Mouse (Mus musculus): Measurements from ENCODE around the gene Slc30a4. TPM values are rescaled to one million over a fixed set of nuclear protein-coding genes. Genes with fewer than 3 reads are reported as not detected.

Slc30a4 gene
- polyA plus RNA-seq (2014; fragmentation: Illumina TruSeq; extraction: RNeasy Lipid Tissue Mini Kit (QIAGEN cat#74804); ENCODE audit: low read depth, low replicate concordance) = 8.0 TPM

DNA sequence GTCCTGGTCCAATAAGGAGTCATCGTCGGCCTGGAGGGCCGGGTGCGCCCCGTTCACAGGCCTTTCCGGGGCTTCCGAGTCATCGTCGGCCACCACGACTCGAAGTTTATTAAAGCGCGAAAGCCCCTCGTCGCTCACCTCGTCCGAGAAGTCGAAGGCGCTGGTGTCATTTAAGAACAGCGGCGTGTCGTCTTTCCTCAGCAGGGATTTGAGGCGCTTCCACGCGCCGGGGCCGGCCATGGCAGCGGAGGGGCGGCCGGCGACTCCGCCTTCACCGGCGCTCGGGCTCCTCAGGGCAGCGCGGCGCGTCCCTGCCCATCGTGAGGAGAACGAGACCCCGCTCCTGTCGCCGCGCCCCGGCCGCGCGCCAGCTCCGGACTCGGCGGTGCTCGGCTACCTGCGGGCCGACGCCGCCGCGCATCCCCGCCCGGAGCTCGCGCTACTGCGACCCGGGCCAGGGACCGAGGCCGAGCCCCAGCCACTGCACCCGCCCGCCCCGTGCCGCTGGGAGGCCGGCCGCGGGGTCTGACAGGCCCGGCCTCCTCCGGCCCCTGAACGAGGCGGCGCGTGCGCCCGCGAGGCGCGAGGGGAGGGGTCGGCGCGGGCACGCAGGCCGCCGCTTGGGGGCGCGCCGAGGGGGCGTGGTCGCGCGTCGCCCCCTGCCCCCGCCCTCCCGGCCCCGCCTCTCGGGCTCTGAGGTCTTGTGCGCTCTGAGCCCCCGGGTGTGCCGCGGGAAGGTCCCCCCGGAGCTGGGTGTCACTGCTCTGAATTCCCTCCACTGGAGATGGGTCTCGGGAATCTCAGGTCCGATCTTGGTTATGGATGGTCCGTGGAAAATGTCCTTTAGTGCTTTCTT lies at the start of gene Slc30a4:
Slc30a4 (minus strand) TSS at position 483 of the 856 bp plus-strand sequence.

DNA sequence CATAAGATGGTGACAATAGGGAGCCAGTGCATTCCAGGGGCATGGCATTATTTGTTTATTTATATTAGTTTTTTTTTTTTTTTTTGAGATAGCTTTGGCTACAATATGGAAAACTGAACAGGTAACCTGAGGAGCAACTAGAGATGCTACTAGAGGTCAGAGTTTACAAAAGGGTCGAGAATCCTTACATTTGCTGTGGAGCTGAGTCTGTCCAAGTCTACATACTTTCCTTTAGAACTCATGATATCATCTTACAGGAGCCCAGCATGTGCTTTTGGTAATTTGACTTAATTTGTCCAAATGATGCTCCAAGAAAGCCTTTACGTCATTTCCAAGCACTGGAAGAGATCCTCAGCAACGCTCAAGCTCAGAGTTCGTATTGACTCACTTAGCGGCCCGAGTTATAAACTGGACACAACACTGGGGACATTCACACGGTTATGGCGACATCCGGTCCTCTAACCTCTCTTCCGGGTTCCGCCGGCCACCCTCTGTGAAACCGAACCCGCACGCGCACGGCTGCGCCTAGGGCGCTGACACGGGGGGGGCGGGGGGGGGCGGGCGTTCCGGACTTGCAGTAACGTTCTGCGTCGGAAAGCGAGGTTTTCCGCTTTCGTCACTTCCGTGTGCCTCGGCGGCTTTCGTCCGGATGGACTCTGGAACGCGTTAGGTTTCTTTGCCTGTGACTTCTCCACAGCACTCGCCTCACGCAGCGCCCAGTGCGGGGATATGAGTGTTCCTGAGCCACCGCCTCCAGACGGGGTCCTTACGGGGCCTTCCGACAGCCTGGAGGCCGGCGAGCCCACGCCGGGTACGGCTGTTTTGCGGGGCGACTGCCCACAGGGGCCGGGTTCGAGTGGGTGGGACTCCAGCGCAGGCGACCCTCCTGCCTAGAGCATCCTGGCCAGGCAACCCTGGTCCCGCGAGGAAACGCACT lies 35.7 kb upstream of the Slc30a4 start, which contains the start of gene Bloc1s6:
Bloc1s6 (plus strand) TSS at position 610 of the 937 bp plus-strand sequence.

DNA sequence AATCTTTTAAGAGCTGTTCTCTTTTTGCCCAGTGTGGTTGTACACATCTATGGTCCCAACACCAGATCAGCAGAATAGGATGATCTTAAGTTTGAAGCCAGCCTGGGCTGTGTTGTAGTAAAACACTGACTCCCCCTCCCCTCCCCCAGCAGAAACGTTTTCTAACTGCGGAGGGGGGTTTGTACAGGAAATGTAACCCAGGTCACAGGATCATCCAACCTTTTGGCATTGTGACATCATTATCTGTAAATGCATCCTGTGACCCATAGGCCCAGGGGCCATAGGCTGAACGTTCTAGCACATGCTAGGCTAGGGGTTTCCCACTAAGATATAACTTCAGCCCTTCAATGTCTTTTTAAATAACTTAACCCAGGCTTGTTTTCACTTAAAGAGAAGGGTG lies 65.8 kb downstream of the Slc30a4 start, which contains the start of gene AA467197:
AA467197 (plus strand) TSS at position 301 of the 400 bp plus-strand sequence.

Other genes starting within 250 kb of the Slc30a4 start
- gene Gm14085, start 217.7 kb downstream of the Slc30a4 start, polyA plus RNA-seq (2014; fragmentation: Illumina TruSeq; extraction: RNeasy Lipid Tissue Mini Kit (QIAGEN cat#74804); ENCODE audit: low read depth, low replicate concordance) = not detected
- gene Gatm, start 91.4 kb downstream of the Slc30a4 start, polyA plus RNA-seq (2014; fragmentation: Illumina TruSeq; extraction: RNeasy Lipid Tissue Mini Kit (QIAGEN cat#74804); ENCODE audit: low read depth, low replicate concordance) = 3.5 TPM
- 0.76 TPM for gene AA467197, start 65.7 kb downstream of the Slc30a4 start, polyA plus RNA-seq (2014; fragmentation: Illumina TruSeq; extraction: RNeasy Lipid Tissue Mini Kit (QIAGEN cat#74804); ENCODE audit: low read depth, low replicate concordance)
- 30.8 TPM for gene Bloc1s6, start 35.8 kb upstream of the Slc30a4 start, polyA plus RNA-seq (2014; fragmentation: Illumina TruSeq; extraction: RNeasy Lipid Tissue Mini Kit (QIAGEN cat#74804); ENCODE audit: low read depth, low replicate concordance)
- 60.6 TPM for gene Sqor, start 62.6 kb upstream of the Slc30a4 start, polyA plus RNA-seq (2014; fragmentation: Illumina TruSeq; extraction: RNeasy Lipid Tissue Mini Kit (QIAGEN cat#74804); ENCODE audit: low read depth, low replicate concordance)

Data from heart, adult 10 weeks (tissue).